Mouse (Mus musculus) cerebral cortex, adult 2 months (tissue): ENCODE measurements around the gene Pomt2.

Source experiments
- WGBS: fragments of 180-500 bp; shearing (Covaris S2); methylation state at CpG from one replicate; pipeline ENCODE4 v1.1.7; 2018; 5-methylcytosine and 5-hydroxymethylcytosine counted together

Gene Pomt2

GRCm38 (mm10) chr12:87127256-87127655 is 20.5 kb downstream of the Pomt2 start:
- WGBS = 77% methylated on average over 4 of the region's 4 CpGs

- WGBS = 97% methylated on average over 4 of the region's 4 CpGs
Measured at GRCm38 (mm10) chr12:87121918-87122589, 25.7 kb downstream of the Pomt2 start.

- WGBS = 56% methylated on average over 3 of the region's 3 CpGs
Measured at GRCm38 (mm10) chr12:87107357-87107977, 40.3 kb downstream of the Pomt2 start.

- 65% methylated on average over 4 of the region's 4 CpGs for WGBS
Measured at GRCm38 (mm10) chr12:87104796-87105195, 43.0 kb downstream of the Pomt2 start.

GRCm38 (mm10) chr12:87103471-87103870 is 44.3 kb downstream of the Pomt2 start:
- 84% methylated on average over 4 of the region's 4 CpGs for WGBS

GRCm38 (mm10) chr12:87102165-87102631 is 45.6 kb downstream of the Pomt2 start, which contains the start of gene Ngb:
Gene Ngb, minus strand, starts transcription at chr12:87102539.
- WGBS = 2% methylated on average over 32 of the region's 32 CpGs

GRCm38 (mm10) chr12:87100331-87100730 is 47.4 kb downstream of the Pomt2 start:
- 80% methylated on average over 4 of the region's 4 CpGs for WGBS

GRCm38 (mm10) chr12:87093671-87094070 is 54.1 kb downstream of the Pomt2 start:
- WGBS = 47% methylated on average over 6 of the region's 6 CpGs

- WGBS = 32% methylated on average over 4 of the region's 4 CpGs
Measured at GRCm38 (mm10) chr12:87093249-87093648, 54.5 kb downstream of the Pomt2 start.

GRCm38 (mm10) chr12:87091916-87092315 is 55.9 kb downstream of the Pomt2 start:
- WGBS = 86% methylated on average over 2 of the region's 2 CpGs

GRCm38 (mm10) chr12:87089701-87090100 is 58.1 kb downstream of the Pomt2 start:
- 88% methylated on average over 2 of the region's 2 CpGs for WGBS

GRCm38 (mm10) chr12:87089255-87089654 is 58.5 kb downstream of the Pomt2 start:
- WGBS = 80% methylated on average over 4 of the region's 4 CpGs

GRCm38 (mm10) chr12:87088331-87088730 is 59.4 kb downstream of the Pomt2 start:
- WGBS = 30% methylated on average over 4 of the region's 4 CpGs

- WGBS = 59% methylated on average over 7 of the region's 7 CpGs
Measured at GRCm38 (mm10) chr12:87087236-87087635, 60.5 kb downstream of the Pomt2 start.

- 53% methylated on average over 8 of the region's 8 CpGs for WGBS
Measured at GRCm38 (mm10) chr12:87082797-87083196, 65.0 kb downstream of the Pomt2 start.

- WGBS = 88% methylated on average over 2 of the region's 2 CpGs
Measured at GRCm38 (mm10) chr12:87076610-87077009, 71.2 kb downstream of the Pomt2 start.

- 83% methylated on average over 5 of the region's 5 CpGs for WGBS
Measured at GRCm38 (mm10) chr12:87070520-87070919, 77.2 kb downstream of the Pomt2 start.

- 49% methylated on average over 5 of the region's 5 CpGs for WGBS
Measured at GRCm38 (mm10) chr12:87066429-87066828, 81.3 kb downstream of the Pomt2 start.

- 74% methylated on average over 11 of the region's 11 CpGs for WGBS
Measured at GRCm38 (mm10) chr12:87065446-87065845, 82.3 kb downstream of the Pomt2 start.

- WGBS = 67% methylated on average over 17 of the region's 17 CpGs
Measured at GRCm38 (mm10) chr12:87057066-87057465, 90.7 kb downstream of the Pomt2 start.
